Mouse (Mus musculus) embryonic facial prominence, embryonic 12.5 days (tissue): ENCODE measurements around the gene Stab1. TPM values are rescaled to one million over a fixed set of nuclear protein-coding genes. Genes with fewer than 3 reads are reported as not detected.

Experiments used
- ATAC-seq: fragments of 200-750 bp; cut with Nextera tagmentation; 2 replicates; pipeline ENCODE4 v1.8.0; 2017; ENCODE audit not compliant: insufficient number of reproducible peaks, insufficient read depth, low FRiP score, low TSS enrichment
- H3K27ac ChIP-seq: fragments of 300-500 bp; sonication (generic); 2 replicates; pipeline ENCODE4 v1.5.1; 2016; ENCODE audit warnings: mild to moderate bottlenecking
- H3K27me3 ChIP-seq: fragments of 300-500 bp; sonication (generic); 2 replicates; pipeline ENCODE4 v1.6.1; 2016; ENCODE audit warnings: mild to moderate bottlenecking, moderate library complexity
- H3K36me3 ChIP-seq: fragments of 300-500 bp; sonication (generic); 2 replicates; pipeline ENCODE4 v1.6.1; 2016; ENCODE audit warnings: mild to moderate bottlenecking
- H3K4me1 ChIP-seq: fragments of 300-500 bp; sonication (generic); 2 replicates; pipeline ENCODE4 v1.6.1; 2016
- H3K4me2 ChIP-seq: fragments of 300-500 bp; sonication (generic); replicated peaks from 2 replicates; pipeline ENCODE4 v1.6.1; 2016; ENCODE audit warnings: mild to moderate bottlenecking, moderate library complexity
- H3K4me3 ChIP-seq: fragments of 300-500 bp; sonication (generic); 2 replicates; pipeline ENCODE4 v1.5.1; 2016; ENCODE audit warnings: mild to moderate bottlenecking
- H3K9ac ChIP-seq: fragments of 300-500 bp; sonication (generic); 2 replicates; pipeline ENCODE4 v1.6.1; 2016; ENCODE audit warnings: mild to moderate bottlenecking, moderate library complexity
- H3K9me3 ChIP-seq: fragments of 300-500 bp; sonication (generic); 2 replicates; pipeline ENCODE4 v1.6.1; 2016; ENCODE audit warnings: mild to moderate bottlenecking, moderate library complexity
- WGBS: fragments of 180-500 bp; shearing (Covaris S2); methylation state at CpG from one replicate; pipeline ENCODE4 v1.1.7; 2016; 5-methylcytosine and 5-hydroxymethylcytosine counted together
- polyA plus RNA-seq: library from polyadenylated mRNA; unstranded; fragments of >200 nt; fragmentation: Nextera tagmentation; extraction: Ambion mirVana; gene quantifications from 2 replicates; pipeline ENCODE4 v1.2.1, GENCODE M21; 2016

The Stab1 gene
- 28.4 and 29.6 TPM in 2 replicates for polyA plus RNA-seq

DNA sequence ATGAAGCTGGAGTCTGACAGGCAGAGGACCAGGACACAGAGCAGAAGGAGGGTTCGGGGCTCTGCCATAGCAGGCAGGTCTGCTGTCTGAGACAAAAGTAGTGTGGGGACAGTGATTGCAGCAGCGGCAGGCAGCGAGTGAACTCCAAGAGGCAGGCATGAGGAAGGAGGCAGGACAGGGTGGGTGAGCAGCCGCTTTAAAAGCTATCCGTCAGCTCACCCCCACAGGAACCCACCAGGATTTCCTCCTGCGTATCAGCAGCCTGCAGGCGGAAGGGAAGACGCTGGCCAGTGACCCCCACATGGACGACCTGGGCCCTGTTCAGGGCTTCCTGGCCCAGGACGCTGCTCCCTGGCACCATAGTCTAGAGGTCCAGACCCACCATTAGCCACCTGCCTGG lies at the start of gene Stab1:
Gene Stab1 (minus strand): TSS at position 217 of the 400 bp plus-strand sequence.
- no peak within 1 kb of the TSS; the same call in 1 of the 2 replicates for H3K9ac ChIP-seq

DNA sequence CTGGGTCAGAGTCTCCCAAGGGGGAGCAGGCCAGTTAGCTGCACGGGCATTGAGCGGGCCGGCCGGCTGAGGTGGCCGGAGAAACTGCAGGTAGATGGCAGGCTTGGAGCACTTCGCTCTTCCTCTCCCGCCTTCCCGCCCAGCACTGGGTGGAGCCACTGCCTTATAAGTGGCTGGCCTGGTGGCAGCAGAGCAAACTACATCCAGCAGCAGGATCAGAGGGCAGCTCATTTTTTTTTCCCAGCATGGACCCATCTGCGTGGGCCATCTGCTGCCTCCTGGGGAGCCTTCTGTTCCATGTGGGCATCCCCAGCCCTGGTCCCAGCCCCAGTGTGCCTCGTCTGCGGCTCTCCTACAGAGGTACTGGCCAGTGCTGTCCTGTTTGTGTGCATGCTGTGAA lies 49.2 kb upstream of the Stab1 start, which contains the start of gene Sema3g:
Gene Sema3g (plus strand): TSS at position 195 of the 400 bp plus-strand sequence.
- no peak within 1 kb of the TSS for H3K27ac ChIP-seq
- no peak within 1 kb of the TSS for H3K4me3 ChIP-seq
- H3K36me3 ChIP-seq = no peaks in the 10 kb centered on the region
- 9% methylated on average over 11 of the region's 11 CpGs for WGBS
- H3K9me3 ChIP-seq = no peaks in the 10 kb centered on the region
- H3K27me3 ChIP-seq = no peaks in the 10 kb centered on the region
- H3K4me2 ChIP-seq = no peak within 1 kb of the TSS; the same call in 1 of the 2 replicates
- H3K4me1 ChIP-seq = peaks cover 11% of the 10 kb centered on the region; the same call in 1 of the 2 replicates
- ATAC-seq = peak; percentile 57; the same call in 1 of the 2 replicates
- H3K9ac ChIP-seq = peak within 1 kb of the TSS; percentile 37; the same call in 1 of the 2 replicates

More for the DNA sequence above, at the start of gene Stab1:
- Histone ChIP-seq H3K4me1 (peaks cover 9% of the 10 kb centered on the region), H3K4me3 (peak within 1 kb of the TSS; percentile 13; the same call in 1 of the 2 replicates), H3K9me3 (no peaks in the 10 kb centered on the region), H3K4me2 (no peak within 1 kb of the TSS), H3K36me3 (peaks cover 35% of the 10 kb centered on the region), H3K27me3 (no peaks in the 10 kb centered on the region), H3K27ac (peak within 1 kb of the TSS; percentile 36; the same call in 1 of the 2 replicates)
- 38% methylated on average over 10 of the region's 10 CpGs for WGBS
- ATAC-seq = no peak

- H3K9me3 ChIP-seq = no peaks in the 10 kb centered on the region
- H3K4me1 ChIP-seq = peaks cover 11% of the 10 kb centered on the region; the same call in 1 of the 2 replicates
- peak within 1 kb of the TSS; percentile 37; the same call in 1 of the 2 replicates for H3K27ac ChIP-seq
- no peaks in the 10 kb centered on the region for H3K27me3 ChIP-seq
- ATAC-seq = no peak
- peak within 1 kb of the TSS; percentile 37; the same call in 1 of the 2 replicates for H3K9ac ChIP-seq
- H3K36me3 ChIP-seq = no peaks in the 10 kb centered on the region
- H3K4me3 ChIP-seq = no peak within 1 kb of the TSS
- peak within 1 kb of the TSS; percentile 7; the same call in 1 of the 2 replicates for H3K4me2 ChIP-seq
- 84% methylated on average over 2 of the region's 2 CpGs for WGBS
Observed at GRCm38 (mm10) chr14:31216846-31217245, 48.4 kb upstream of the Stab1 start, which contains the start of gene Nisch. Nisch (minus strand) TSS chr14:31216946.

- Histone ChIP-seq H3K4me1 (peaks cover 11% of the 10 kb centered on the region; the same call in 1 of the 2 replicates), H3K9ac (peak overlapping the region; percentile 27; the same call in 1 of the 2 replicates), H3K4me3 (no peak overlapping the region), H3K4me2 (0 out of 2 replicates have a peak overlapping the region, but pooled peaks have one; percentile 7), H3K36me3 (no peaks in the 10 kb centered on the region), H3K27ac (peak overlapping the region; percentile 37; the same call in 1 of the 2 replicates), H3K27me3 (no peaks in the 10 kb centered on the region), H3K9me3 (no peaks in the 10 kb centered on the region)
- 31% methylated on average over 15 of the region's 15 CpGs for WGBS
- ATAC-seq = no peak; the same call in 1 of the 2 replicates
Observed at GRCm38 (mm10) chr14:31215157-31216002, 46.9 kb upstream of the Stab1 start.

GRCm38 (mm10) chr14:31214684-31215083 lies 46.2 kb upstream of the Stab1 start:
- Histone ChIP-seq H3K4me3 (no peak overlapping the region), H3K36me3 (no peaks in the 10 kb centered on the region), H3K4me1 (peaks cover 11% of the 10 kb centered on the region; the same call in 1 of the 2 replicates), H3K27me3 (no peaks in the 10 kb centered on the region), H3K9me3 (no peaks in the 10 kb centered on the region), H3K9ac (no peak overlapping the region), H3K27ac (no peak overlapping the region), H3K4me2 (no peak overlapping the region)
- 78% methylated on average over 3 of the region's 3 CpGs for WGBS
- ATAC-seq = 0 out of 2 replicates have a peak, but pooled peaks have one; percentile 8

- Histone ChIP-seq H3K9me3 (no peaks in the 10 kb centered on the region), H3K4me1 (peaks cover 11% of the 10 kb centered on the region; the same call in 1 of the 2 replicates), H3K36me3 (no peaks in the 10 kb centered on the region), H3K27me3 (no peaks in the 10 kb centered on the region), H3K9ac (no peak overlapping the region), H3K4me3 (no peak overlapping the region), H3K27ac (no peak overlapping the region), H3K4me2 (no peak overlapping the region)
- ATAC-seq = no peak
- 61% methylated on average over 8 of the region's 8 CpGs for whole genome bisulfite sequencing
Observed at GRCm38 (mm10) chr14:31213868-31214267, 45.4 kb upstream of the Stab1 start.

DNA sequence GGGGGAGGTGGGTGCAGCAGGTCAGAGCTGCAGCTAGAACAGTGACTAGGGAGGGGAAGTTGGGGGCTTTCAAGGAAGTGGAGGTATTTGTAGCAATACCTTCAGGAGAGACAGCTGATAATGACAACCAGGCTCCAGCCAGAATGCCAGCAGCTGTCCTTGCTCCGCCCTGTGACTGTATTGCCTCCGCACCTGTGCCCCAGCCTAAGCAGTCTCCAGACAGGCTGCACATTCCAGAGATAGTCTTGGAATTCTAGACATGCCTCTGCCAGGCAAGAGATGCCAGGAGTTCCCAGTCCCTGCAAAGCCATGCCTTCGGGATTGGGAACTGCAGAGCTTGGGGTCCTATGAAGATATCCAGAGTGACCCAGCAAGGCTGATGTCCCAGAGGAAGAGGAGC lies 44.1 kb upstream of the Stab1 start:
- Histone ChIP-seq H3K4me3 (no peak overlapping the region), H3K36me3 (no peaks in the 10 kb centered on the region), H3K4me1 (peaks cover 7% of the 10 kb centered on the region; the same call in 1 of the 2 replicates), H3K27me3 (no peaks in the 10 kb centered on the region), H3K4me2 (no peak overlapping the region), H3K9ac (no peak overlapping the region), H3K27ac (no peak overlapping the region), H3K9me3 (no peaks in the 10 kb centered on the region)
- no peak for ATAC-seq
- 65% methylated on average over 3 of the region's 3 CpGs for WGBS

DNA sequence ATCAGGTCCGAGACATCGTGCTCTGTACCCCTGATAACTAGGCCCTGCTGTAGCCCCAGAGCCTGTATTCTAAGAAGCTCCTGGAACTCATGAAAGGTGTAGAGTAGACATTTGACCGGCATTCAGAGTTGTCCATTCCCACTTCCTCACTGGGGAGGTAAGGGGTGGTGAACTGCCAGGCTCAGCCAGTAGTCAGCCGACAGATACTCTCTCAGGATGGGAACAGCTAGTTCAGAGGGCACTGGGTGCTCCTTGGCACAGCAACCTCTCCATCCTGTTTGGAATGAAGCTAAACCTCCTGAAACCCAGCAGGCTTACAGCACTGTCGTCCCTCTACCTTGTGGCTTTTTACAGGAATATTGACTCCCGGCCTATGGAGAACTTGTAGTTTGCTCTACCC lies 43.4 kb upstream of the Stab1 start:
- H3K27ac ChIP-seq = no peak overlapping the region
- no peak for ATAC-seq
- H3K4me3 ChIP-seq = no peak overlapping the region
- H3K4me1 ChIP-seq = peaks cover 5% of the 10 kb centered on the region; the same call in 1 of the 2 replicates
- no peaks in the 10 kb centered on the region for H3K36me3 ChIP-seq
- no peaks in the 10 kb centered on the region for H3K27me3 ChIP-seq
- H3K4me2 ChIP-seq = no peak overlapping the region
- no peak overlapping the region for H3K9ac ChIP-seq
- no peaks in the 10 kb centered on the region for H3K9me3 ChIP-seq
- WGBS = 83% methylated on average over 6 of the region's 6 CpGs

- H3K9ac ChIP-seq = no peak overlapping the region
- peaks cover 9% of the 10 kb centered on the region for H3K4me1 ChIP-seq
- WGBS = 69% methylated on average over 4 of the region's 4 CpGs
- no peaks in the 10 kb centered on the region for H3K27me3 ChIP-seq
- peaks cover 4% of the 10 kb centered on the region for H3K36me3 ChIP-seq
- no peak overlapping the region for H3K27ac ChIP-seq
- H3K4me3 ChIP-seq = no peak overlapping the region
- no peak for ATAC-seq
- H3K9me3 ChIP-seq = no peaks in the 10 kb centered on the region
- H3K4me2 ChIP-seq = no peak overlapping the region
Observed at GRCm38 (mm10) chr14:31209133-31209557, 40.7 kb upstream of the Stab1 start.

DNA sequence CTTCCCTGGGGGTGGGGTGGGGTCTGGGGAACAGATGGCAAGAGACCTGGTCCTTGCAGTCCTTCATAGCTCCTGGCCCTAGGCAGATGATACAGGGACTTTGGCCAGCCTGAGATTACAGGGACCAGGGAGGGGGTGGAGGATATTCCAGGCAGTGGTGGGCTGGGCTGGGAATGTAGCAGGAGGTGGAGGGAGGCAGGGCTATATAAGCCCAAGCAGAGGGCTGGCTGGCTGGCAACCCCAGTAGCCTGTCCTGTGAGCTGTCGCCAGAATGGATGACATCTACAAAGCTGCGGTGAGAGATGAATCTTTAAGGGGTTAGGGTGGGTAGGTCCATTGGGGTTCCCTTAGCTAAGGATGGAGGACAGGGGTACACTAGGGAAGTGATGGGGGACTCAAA lies 39.6 kb upstream of the Stab1 start, which contains the start of gene Tnnc1:
Gene Tnnc1 (plus strand): TSS at position 229 of the 400 bp plus-strand sequence.
- Histone ChIP-seq H3K36me3 (peaks cover 13% of the 10 kb centered on the region), H3K27ac (no peak within 1 kb of the TSS), H3K4me1 (peaks cover 9% of the 10 kb centered on the region), H3K9ac (no peak within 1 kb of the TSS; the same call in 1 of the 2 replicates), H3K4me3 (0 out of 2 replicates have a peak within 1 kb of the TSS, but pooled peaks have one; percentile 84), H3K27me3 (no peaks in the 10 kb centered on the region), H3K4me2 (peak within 1 kb of the TSS; percentile 91; the same call in 1 of the 2 replicates), H3K9me3 (no peaks in the 10 kb centered on the region)
- no peak for ATAC-seq
- 79% methylated on average over 2 of the region's 2 CpGs for WGBS

DNA sequence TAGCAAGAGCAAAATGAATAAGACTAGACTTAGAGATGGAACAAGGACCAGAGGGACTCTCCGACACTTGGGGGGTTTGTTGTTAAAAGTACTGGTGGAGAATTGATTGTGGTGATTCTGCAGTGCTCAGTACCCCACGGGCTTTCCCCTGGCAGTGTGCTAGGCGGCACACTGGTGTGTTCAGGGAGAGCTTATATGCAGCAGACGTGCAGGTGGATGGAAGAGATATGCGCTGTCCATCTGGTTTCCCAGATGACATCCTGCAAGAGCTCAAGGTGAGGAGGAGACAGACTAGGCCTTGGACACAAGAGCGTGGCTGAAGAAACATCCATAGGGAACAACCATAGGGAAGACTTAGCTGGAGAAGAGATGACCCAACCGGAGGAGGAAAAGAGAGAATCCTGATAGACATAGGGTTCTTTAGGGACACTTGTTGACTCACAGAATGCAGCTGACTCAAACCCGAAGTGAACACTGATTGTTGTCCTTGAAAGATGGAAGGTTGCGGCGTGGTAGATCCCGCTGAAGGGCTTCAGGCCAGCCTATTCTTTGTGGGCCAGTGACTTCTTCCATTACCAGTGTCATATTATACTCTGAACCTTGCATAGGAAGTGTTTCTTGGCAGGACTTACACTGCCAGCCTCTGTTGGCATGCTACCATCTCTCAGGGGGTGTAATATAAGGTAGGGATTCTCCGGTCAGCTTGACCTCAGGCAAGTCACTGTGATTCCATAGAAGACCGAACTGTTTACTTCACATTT lies 38.8 kb upstream of the Stab1 start:
- Histone ChIP-seq H3K9me3 (no peaks in the 10 kb centered on the region), H3K9ac (peak overlapping the region; percentile 91; the same call in 1 of the 2 replicates), H3K4me2 (peak overlapping the region; percentile 91), H3K36me3 (peaks cover 21% of the 10 kb centered on the region), H3K27ac (no peak overlapping the region), H3K4me1 (peaks cover 9% of the 10 kb centered on the region), H3K4me3 (peak overlapping the region; percentile 84), H3K27me3 (no peaks in the 10 kb centered on the region)
- ATAC-seq = peak; percentile 17; the same call in 1 of the 2 replicates
- WGBS = 82% methylated on average over 13 of the region's 13 CpGs
